Mouse (Mus musculus) sigmoid colon, adult 10 weeks (tissue): ENCODE results near the gene Inpp5k. TPM values are rescaled to one million over a fixed set of nuclear protein-coding genes. Genes with fewer than 3 reads are reported as not detected.

Experiments
- polyA plus RNA-seq: library from polyadenylated mRNA; stranded (reverse); fragments of 350-450 nt; fragmentation: Illumina TruSeq; extraction: RNeasy Lipid Tissue Mini Kit (QIAGEN cat#74804); gene quantifications from one replicate; pipeline ENCODE4 v1.2.3, GENCODE M21; 2014; ENCODE audit warnings: low read depth, low replicate concordance

Inpp5k gene
- polyA plus RNA-seq: 59.1 TPM

GRCm38 (mm10) chr11:75630645-75631229 is at the start of gene Inpp5k:
TSS of gene Inpp5k (plus strand) at chr11:75630988.

GRCm38 (mm10) chr11:75587493-75588284 is 43.1 kb upstream of the Inpp5k start, which contains the start of gene Pitpna:
TSS of gene Pitpna (plus strand) at chr11:75588097.

GRCm38 (mm10) chr11:75650311-75650710 is 19.5 kb downstream of the Inpp5k start, which contains the start of gene Myo1c:
TSS of gene Myo1c (plus strand) at chr11:75650504.

GRCm38 (mm10) chr11:75678747-75679438 is 48.1 kb downstream of the Inpp5k start, which contains the start of gene Crk:
TSS of gene Crk (plus strand) at chr11:75679259.

Other genes starting within 250 kb of the Inpp5k start
- gene Serpinf1, start 208.3 kb upstream of the Inpp5k start, polyA plus RNA-seq: 1.6 TPM
- not detected for gene Serpinf2, start 191.4 kb upstream of the Inpp5k start, polyA plus RNA-seq
- 0.06 TPM for gene Wdr81, start 176.3 kb upstream of the Inpp5k start, polyA plus RNA-seq
- gene Tlcd2, start 169.3 kb upstream of the Inpp5k start, polyA plus RNA-seq: 8.8 TPM
- 28.1 TPM for gene Prpf8, start 144.2 kb upstream of the Inpp5k start, polyA plus RNA-seq
- 0.47 TPM for gene Rilp, start 120.9 kb upstream of the Inpp5k start, polyA plus RNA-seq
- not detected for gene Scarf1, start 117.4 kb upstream of the Inpp5k start, polyA plus RNA-seq
- gene Slc43a2, start 99.3 kb upstream of the Inpp5k start, polyA plus RNA-seq: 2.4 TPM
- gene Pitpna, start 42.9 kb upstream of the Inpp5k start, polyA plus RNA-seq: 235 TPM
- 8.8 TPM for gene Myo1c, start 19.5 kb downstream of the Inpp5k start, polyA plus RNA-seq
- gene Crk, start 48.3 kb downstream of the Inpp5k start, polyA plus RNA-seq: 290 TPM
- gene Ywhae, start 101.9 kb downstream of the Inpp5k start, polyA plus RNA-seq: 1,318 TPM
- 0.60 TPM for gene Doc2b, start 165.1 kb downstream of the Inpp5k start, polyA plus RNA-seq